Mouse (Mus musculus): ENCODE data around the gene Hnrnph2. TPM values are rescaled to one million over a fixed set of nuclear protein-coding genes. Genes with fewer than 3 reads are reported as not detected.

Gene Hnrnph2
- polyA plus RNA-seq, 1 experiment, result 20.5 TPM

DNA sequence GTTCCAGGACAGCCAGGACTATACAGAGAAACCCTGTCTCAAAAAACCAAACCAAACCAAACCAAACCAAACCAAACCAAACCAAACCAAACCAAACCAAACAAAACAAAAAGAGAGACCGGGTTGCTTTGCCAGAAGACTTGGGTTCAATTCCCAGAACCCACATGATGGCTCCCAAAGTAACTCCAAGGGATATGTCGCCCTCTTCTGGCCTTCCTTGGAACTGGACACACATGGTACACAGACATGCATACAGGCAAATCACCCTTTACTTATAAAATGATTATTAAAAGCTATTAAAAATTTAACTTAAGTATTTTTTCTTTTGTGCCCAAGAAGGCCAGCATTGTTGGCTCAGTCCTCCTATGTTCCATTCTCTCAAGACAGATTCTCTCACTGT lies 13.3 kb downstream of the Hnrnph2 start:
- Histone ChIP-seq H3K27ac (ENCODE audit: insufficient read depth, low read depth, low read length) (no peak overlapping the region), H3K27me3 (replicated peaks; ENCODE audit: control insufficient read depth, insufficient read depth, low read length) (no peaks in the 10 kb centered on the region), H3K4me1 (ENCODE audit: control insufficient read depth, insufficient read depth, low read length) (peaks cover 4% of the 10 kb centered on the region; the same call in 1 of the 2 replicates), H3K4me3 (ENCODE audit: insufficient read depth, low read depth, low read length) (no peak overlapping the region), H3K36me3 (ENCODE audit: control insufficient read depth, insufficient read depth, low read length) (no peaks in the 10 kb centered on the region)
- no peak for DNase-seq
- peak; percentile 31; the same call in 1 of the 2 replicates for TF ChIP-seq CTCF (conservative IDR thresholded peaks at IDR 0.05; ENCODE audit: insufficient read depth, insufficient read length, low read depth, low read length)
- no peak for TF ChIP-seq POLR2A (IDR thresholded peaks at IDR 0.05; ENCODE audit: low read depth, low read length)
- 97% methylated on average over 2 of the region's 2 CpGs for WGBS

DNA sequence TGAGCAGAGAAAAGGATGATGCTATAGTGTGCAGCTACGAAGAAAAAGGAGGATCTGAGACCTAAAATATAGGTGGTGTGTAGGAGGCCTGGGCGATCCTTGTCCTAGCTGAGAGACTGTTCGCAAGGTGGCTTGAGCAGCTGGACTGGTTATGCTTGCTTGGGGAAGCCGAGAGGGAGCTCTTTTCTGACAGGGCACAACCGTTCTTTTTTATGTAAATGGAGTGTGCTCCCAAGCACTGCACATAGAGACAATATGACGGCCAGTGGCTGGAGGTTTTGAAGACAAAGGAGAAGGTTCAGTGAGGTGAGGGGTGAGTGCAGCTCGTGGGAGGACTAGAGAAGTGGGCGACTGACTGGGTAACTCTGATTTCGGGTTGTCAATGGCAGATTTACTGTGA lies 18.7 kb downstream of the Hnrnph2 start:
- H3K4me3 ChIP-seq (ENCODE audit: insufficient read depth, low read depth, low read length), result no peak overlapping the region
- TF ChIP-seq CTCF (conservative IDR thresholded peaks at IDR 0.05; ENCODE audit: insufficient read depth, insufficient read length, low read depth, low read length), result no peak
- no peak for TF ChIP-seq POLR2A (IDR thresholded peaks at IDR 0.05; ENCODE audit: low read depth, low read length)
- WGBS, result 63% methylated on average over 9 of the region's 9 CpGs

DNA sequence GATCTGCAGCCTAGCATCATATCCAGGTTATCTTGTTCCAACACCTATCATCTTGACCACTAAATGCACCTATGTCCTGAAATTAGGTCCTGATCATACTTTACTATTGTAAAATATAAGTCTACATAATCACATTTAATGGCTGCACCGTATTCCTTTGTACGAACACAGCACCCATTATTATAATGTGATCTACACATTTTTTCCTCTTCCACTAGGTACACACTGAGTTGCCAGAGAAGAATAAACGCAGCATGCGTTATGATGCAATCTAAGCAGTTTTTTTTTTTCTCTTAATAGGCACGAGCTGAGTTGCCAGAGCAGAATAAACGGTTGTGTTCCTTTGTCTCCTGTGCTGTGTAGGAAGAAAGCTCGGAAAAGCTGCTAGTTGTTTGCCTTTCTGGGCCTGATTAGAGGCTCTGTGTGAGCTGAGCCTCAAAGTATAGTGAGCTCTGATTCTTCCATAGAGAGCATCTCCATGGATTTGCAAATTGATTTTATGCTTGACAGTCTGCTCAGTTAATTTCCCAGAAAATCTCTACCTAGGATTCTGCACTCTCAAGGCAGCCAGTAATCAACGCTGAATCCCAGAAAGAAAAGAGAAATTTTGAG lies 19.4 kb downstream of the Hnrnph2 start:
- WGBS, result 62% methylated on average over 8 of the region's 8 CpGs
- H3K4me3 ChIP-seq (ENCODE audit: insufficient read depth, low read depth, low read length), result no peak overlapping the region
- H3K27me3 ChIP-seq (replicated peaks; ENCODE audit: control insufficient read depth, insufficient read depth, low read length), result no peaks in the 10 kb centered on the region
- DNase-seq, result no peak
- H3K36me3 ChIP-seq (ENCODE audit: control insufficient read depth, insufficient read depth, low read length), result no peaks in the 10 kb centered on the region
- no peak for TF ChIP-seq CTCF (conservative IDR thresholded peaks at IDR 0.05; ENCODE audit: insufficient read depth, insufficient read length, low read depth, low read length)
- no peak overlapping the region for H3K27ac ChIP-seq (ENCODE audit: insufficient read depth, low read depth, low read length)
- H3K4me1 ChIP-seq (ENCODE audit: control insufficient read depth, insufficient read depth, low read length), result no peaks in the 10 kb centered on the region

More for the DNA sequence above, 18.7 kb downstream of the Hnrnph2 start:
- Histone ChIP-seq H3K4me1 (ENCODE audit: control insufficient read depth, insufficient read depth, low read length) (no peaks in the 10 kb centered on the region), H3K27ac (ENCODE audit: insufficient read depth, low read depth, low read length) (no peak overlapping the region), H3K36me3 (ENCODE audit: control insufficient read depth, insufficient read depth, low read length) (no peaks in the 10 kb centered on the region), H3K27me3 (replicated peaks; ENCODE audit: control insufficient read depth, insufficient read depth, low read length) (no peaks in the 10 kb centered on the region)
- DNase-seq, result no peak

DNA sequence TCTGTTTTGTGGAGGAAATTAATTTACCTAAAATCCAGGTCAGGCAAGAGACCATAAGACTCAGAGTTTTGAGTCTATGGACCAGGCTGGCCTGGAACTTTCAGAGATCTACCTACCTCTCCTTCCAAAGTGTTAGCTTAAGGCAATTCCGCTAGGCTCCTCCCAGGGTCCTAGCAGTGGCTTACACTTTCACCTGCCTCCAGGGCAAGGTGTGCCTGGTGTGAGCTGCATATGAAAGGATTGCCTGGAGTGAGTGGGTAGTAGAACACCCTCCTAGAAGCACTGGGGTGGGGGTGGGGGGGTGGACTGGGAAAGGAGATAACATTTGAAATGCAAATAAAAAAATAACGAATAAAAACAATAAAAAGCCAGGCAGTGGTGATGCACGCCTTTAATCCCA lies 20.7 kb downstream of the Hnrnph2 start:
- DNase-seq, result no peak
- Histone ChIP-seq H3K4me1 (ENCODE audit: control insufficient read depth, insufficient read depth, low read length) (no peaks in the 10 kb centered on the region), H3K27ac (ENCODE audit: insufficient read depth, low read depth, low read length) (no peak overlapping the region), H3K27me3 (replicated peaks; ENCODE audit: control insufficient read depth, insufficient read depth, low read length) (no peaks in the 10 kb centered on the region), H3K4me3 (ENCODE audit: insufficient read depth, low read depth, low read length) (no peak overlapping the region), H3K36me3 (ENCODE audit: control insufficient read depth, insufficient read depth, low read length) (no peaks in the 10 kb centered on the region)
- TF ChIP-seq CTCF (conservative IDR thresholded peaks at IDR 0.05; ENCODE audit: insufficient read depth, insufficient read length, low read depth, low read length) (no peak), POLR2A (IDR thresholded peaks at IDR 0.05; ENCODE audit: low read depth, low read length) (no peak)
- WGBS, result 90% methylated on average over 3 of the region's 3 CpGs

DNA sequence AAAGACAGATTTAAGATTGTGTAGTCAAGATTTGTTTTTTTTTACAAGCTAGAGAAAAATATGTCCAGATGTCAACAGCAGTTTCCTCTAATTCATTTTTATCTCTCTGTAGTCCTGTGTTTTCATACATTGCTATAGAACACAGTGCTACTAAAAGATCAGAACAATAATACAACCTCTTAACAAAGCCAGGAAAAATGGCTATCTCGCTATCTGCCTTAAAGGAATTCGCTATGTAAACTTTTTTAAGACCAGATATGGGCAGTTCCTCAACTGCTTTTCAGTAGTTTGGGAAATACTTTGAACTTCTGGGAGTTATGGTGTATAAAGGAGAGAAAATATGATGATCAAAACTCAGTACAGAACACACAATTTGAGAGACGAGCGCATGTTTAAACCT lies 22.4 kb downstream of the Hnrnph2 start:
- Histone ChIP-seq H3K27me3 (replicated peaks; ENCODE audit: control insufficient read depth, insufficient read depth, low read length) (no peaks in the 10 kb centered on the region), H3K4me1 (ENCODE audit: control insufficient read depth, insufficient read depth, low read length) (no peaks in the 10 kb centered on the region), H3K36me3 (ENCODE audit: control insufficient read depth, insufficient read depth, low read length) (no peaks in the 10 kb centered on the region), H3K27ac (ENCODE audit: insufficient read depth, low read depth, low read length) (no peak overlapping the region), H3K4me3 (ENCODE audit: insufficient read depth, low read depth, low read length) (no peak overlapping the region)
- TF ChIP-seq POLR2A (IDR thresholded peaks at IDR 0.05; ENCODE audit: low read depth, low read length), result no peak
- DNase-seq, result no peak
- 82% methylated on average over 4 of the region's 4 CpGs for WGBS

DNA sequence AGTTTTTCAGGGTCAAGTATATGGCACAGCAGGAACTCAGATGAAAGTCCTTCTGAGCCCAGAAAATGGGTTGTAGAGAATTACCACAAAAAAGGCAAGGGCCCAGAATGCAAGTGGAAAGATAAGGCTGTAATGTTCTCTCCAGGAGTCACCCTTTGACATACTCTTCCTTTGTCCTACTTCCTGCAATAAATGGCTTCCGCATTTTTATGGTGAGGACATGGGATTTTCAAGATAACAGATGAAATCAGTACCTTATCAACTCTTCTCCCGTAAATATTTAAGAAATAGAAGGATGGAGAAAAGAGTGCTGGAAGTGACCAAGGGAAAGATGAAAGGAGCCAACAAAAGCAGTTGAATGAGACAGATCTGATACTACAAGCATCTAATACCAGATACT lies 27.2 kb downstream of the Hnrnph2 start:
- H3K4me1 ChIP-seq (ENCODE audit: control insufficient read depth, insufficient read depth, low read length), result no peaks in the 10 kb centered on the region
- WGBS, result 67% methylated on average over 2 of the region's 2 CpGs
- no peaks in the 10 kb centered on the region for H3K36me3 ChIP-seq (ENCODE audit: control insufficient read depth, insufficient read depth, low read length)
- H3K27me3 ChIP-seq (replicated peaks; ENCODE audit: control insufficient read depth, insufficient read depth, low read length), result no peaks in the 10 kb centered on the region
- no peak overlapping the region for H3K27ac ChIP-seq (ENCODE audit: insufficient read depth, low read depth, low read length)
- no peak overlapping the region for H3K4me3 ChIP-seq (ENCODE audit: insufficient read depth, low read depth, low read length)
- TF ChIP-seq POLR2A (IDR thresholded peaks at IDR 0.05; ENCODE audit: low read depth, low read length) (no peak), CTCF (conservative IDR thresholded peaks at IDR 0.05; ENCODE audit: insufficient read depth, insufficient read length, low read depth, low read length) (no peak)
- DNase-seq, result no peak

DNA sequence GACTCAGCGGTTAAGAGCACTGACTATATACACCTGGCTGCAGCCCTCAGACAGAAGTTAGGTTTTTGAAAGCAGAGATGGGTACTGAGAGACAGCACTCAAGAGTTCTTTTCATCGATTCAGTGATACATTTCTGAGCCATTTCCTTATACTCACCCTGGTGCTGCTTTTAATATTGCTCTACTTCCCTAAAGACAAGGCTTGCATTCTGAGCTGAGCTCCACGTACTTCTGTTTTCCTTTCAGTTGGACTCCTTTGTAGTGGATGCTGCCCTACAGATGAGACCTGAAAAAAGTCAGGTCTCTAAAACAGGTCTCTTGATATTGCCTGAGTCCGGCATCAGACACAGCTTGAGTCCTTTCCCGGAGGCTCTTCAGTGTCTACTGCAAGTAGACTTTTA lies 31.7 kb downstream of the Hnrnph2 start:
- H3K36me3 ChIP-seq (ENCODE audit: control insufficient read depth, insufficient read depth, low read length), result no peaks in the 10 kb centered on the region
- no peak for DNase-seq
- no peak overlapping the region for H3K27ac ChIP-seq (ENCODE audit: insufficient read depth, low read depth, low read length)
- H3K4me3 ChIP-seq (ENCODE audit: insufficient read depth, low read depth, low read length), result no peak overlapping the region
- H3K27me3 ChIP-seq (replicated peaks; ENCODE audit: control insufficient read depth, insufficient read depth, low read length), result no peaks in the 10 kb centered on the region
- WGBS, result 94% methylated on average over 5 of the region's 5 CpGs
- H3K4me1 ChIP-seq (ENCODE audit: control insufficient read depth, insufficient read depth, low read length), result no peaks in the 10 kb centered on the region
- TF ChIP-seq POLR2A (IDR thresholded peaks at IDR 0.05; ENCODE audit: low read depth, low read length) (no peak), CTCF (conservative IDR thresholded peaks at IDR 0.05; ENCODE audit: insufficient read depth, insufficient read length, low read depth, low read length) (no peak)
